Mouse (Mus musculus) brown adipose tissue, adult 24 weeks (tissue): ENCODE measurements around the gene Adcy1. TPM values are rescaled to one million over a fixed set of nuclear protein-coding genes. Genes with fewer than 3 reads are reported as not detected.

Experiments used
- H3K27ac ChIP-seq: fragments of 200-500 bp; replicated peaks from 2 replicates; pipeline ENCODE4 v1.5.1; 2012; ENCODE audit warnings: low read depth, mild to moderate bottlenecking, low read length
- H3K4me1 ChIP-seq: fragments of 200-500 bp; 2 replicates; pipeline ENCODE4 v1.6.1; 2012; ENCODE audit warnings: low read length, mixed read lengths; ENCODE audit not compliant: control insufficient read depth, insufficient read depth, insufficient read length
- H3K4me3 ChIP-seq: fragments of 200-500 bp; 2 replicates; pipeline ENCODE4 v1.5.1; 2012; ENCODE audit warnings: low read depth, mild to moderate bottlenecking, low read length, moderate library complexity; ENCODE audit not compliant: insufficient read depth
- polyA plus RNA-seq: library from polyadenylated mRNA; stranded (reverse); fragments of >200 nt; gene quantifications from 2 replicates; pipeline ENCODE4 v1.2.4, GENCODE M21; 2012; ENCODE audit not compliant: missing spikeins, insufficient read depth, insufficient read length

Gene Adcy1
- polyA plus RNA-seq, 1 experiment, result not detected

DNA sequence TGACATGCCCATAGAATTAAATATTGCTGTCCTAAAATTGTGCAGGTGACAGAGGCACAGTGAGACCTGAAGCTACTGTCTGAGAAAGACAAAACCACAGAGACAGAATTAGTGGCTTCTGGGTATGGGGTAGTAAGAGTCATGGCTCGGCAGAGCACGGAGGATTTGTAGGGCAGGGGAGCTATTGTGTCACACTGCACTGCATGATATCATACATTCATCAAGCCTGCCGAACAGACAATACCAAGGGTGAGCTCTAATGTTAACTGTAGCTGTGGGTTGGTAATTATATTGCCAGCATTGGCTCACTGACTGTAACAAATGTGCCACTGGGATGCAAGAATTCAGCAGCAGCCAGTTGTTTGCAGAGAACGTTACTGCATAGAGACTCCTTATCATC lies 101.1 kb downstream of the Adcy1 start:
- Histone ChIP-seq H3K4me1 (no peaks in the 10 kb centered on the region), H3K27ac (no peak overlapping the region), H3K4me3 (no peak overlapping the region)

- Histone ChIP-seq H3K4me3 (no peak overlapping the region), H3K27ac (no peak overlapping the region), H3K4me1 (no peaks in the 10 kb centered on the region)
Measured at GRCm38 (mm10) chr11:7169645-7170044, 106.4 kb downstream of the Adcy1 start.

GRCm38 (mm10) chr11:7173664-7174063 lies 110.4 kb downstream of the Adcy1 start:
- Histone ChIP-seq H3K27ac (no peak overlapping the region), H3K4me3 (no peak overlapping the region)

GRCm38 (mm10) chr11:7178724-7179123 lies 115.4 kb downstream of the Adcy1 start:
- Histone ChIP-seq H3K27ac (no peak overlapping the region), H3K4me1 (no peaks in the 10 kb centered on the region), H3K4me3 (no peak overlapping the region)

More at GRCm38 (mm10) chr11:7173664-7174063, 110.4 kb downstream of the Adcy1 start:
- no peaks in the 10 kb centered on the region for H3K4me1 ChIP-seq

DNA sequence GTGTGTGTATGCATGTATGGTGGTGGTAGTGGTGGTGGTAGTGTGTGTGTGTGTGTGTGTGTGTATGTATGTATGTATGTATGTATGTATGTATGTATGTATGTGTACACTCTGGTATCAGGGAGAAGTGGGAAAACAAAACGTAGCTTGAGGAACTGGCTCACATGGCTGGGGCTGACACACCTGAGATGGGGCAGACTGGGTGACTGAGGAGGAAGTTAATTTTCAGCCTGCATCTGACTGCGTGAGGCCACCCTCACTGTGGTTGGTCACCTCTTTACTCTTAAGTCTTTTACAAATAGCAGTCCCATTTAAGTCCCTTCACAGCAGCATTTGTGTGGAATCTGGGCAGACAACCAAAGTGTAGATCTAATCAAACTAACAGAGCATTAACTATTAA lies 116.0 kb downstream of the Adcy1 start:
- Histone ChIP-seq H3K4me3 (no peak overlapping the region), H3K4me1 (no peaks in the 10 kb centered on the region), H3K27ac (no peak overlapping the region)

DNA sequence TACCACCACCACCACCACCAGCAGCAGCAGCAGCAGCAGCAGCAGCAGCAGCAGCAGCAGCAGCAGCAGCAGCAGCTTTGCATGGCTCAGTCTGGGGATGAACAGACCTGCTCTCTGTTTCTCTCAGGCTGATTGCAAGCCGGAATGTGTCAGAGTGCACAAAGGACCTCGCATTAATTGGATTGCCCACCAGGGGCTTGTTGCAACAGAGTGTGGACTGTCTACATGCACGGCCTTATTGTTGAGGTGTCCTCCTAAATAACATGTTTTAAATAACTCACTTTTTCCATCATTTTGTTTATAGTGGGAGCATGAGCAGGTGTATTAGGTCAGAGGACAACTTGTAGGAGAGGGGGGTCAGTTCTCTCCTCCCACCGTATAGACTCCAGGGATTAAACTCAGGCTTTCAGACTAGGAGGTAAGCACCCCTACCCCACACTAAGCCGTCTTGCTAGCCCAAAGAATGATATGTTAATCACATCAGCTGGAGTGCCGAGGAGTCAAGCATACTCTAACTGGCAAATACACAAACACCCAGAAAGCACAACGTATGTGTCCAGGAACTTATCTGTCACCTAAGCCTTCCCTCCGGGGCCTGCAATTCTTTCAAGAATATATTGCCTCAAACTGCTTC lies 119.2 kb downstream of the Adcy1 start:
- Histone ChIP-seq H3K4me3 (no peak overlapping the region), H3K27ac (no peak overlapping the region), H3K4me1 (no peaks in the 10 kb centered on the region)

DNA sequence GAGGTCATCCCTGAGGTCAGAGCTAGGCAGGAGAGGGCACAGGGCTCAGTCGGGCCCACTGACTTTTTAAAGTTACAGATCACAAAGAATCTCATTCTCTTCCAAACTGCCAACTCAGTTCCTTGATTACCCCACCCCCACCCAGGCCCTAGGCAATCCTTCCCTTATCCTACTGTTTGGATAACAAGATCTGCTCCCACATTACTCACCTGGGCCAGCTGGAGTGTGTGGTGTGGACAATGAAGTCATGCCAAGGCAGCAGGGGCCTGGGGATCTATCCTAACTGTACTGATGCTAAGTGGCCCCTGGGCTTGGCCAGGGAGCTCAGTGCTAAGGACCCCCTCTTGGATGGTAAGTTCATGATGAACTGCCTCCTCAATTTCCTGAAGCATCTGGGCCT lies 121.1 kb downstream of the Adcy1 start:
- H3K4me3 ChIP-seq, result no peak overlapping the region

GRCm38 (mm10) chr11:7187472-7187871 lies 124.2 kb downstream of the Adcy1 start:
- no peaks in the 10 kb centered on the region for H3K4me1 ChIP-seq
- H3K27ac ChIP-seq, result no peak overlapping the region
- H3K4me3 ChIP-seq, result no peak overlapping the region

More for the DNA sequence above, 121.1 kb downstream of the Adcy1 start:
- Histone ChIP-seq H3K27ac (no peak overlapping the region), H3K4me1 (no peaks in the 10 kb centered on the region)

- no peak within 1 kb of the TSS for H3K4me3 ChIP-seq
- H3K4me1 ChIP-seq, result no peaks in the 10 kb centered on the region
Measured at GRCm38 (mm10) chr11:7188469-7188868, 125.2 kb downstream of the Adcy1 start, which contains the start of gene Gm11985. Gm11985 (minus strand) TSS chr11:7188569.

GRCm38 (mm10) chr11:7192710-7193109 lies 129.4 kb downstream of the Adcy1 start:
- Histone ChIP-seq H3K4me1 (no peaks in the 10 kb centered on the region), H3K4me3 (no peak overlapping the region), H3K27ac (no peak overlapping the region)

More at GRCm38 (mm10) chr11:7188469-7188868, 125.2 kb downstream of the Adcy1 start, which contains the start of gene Gm11985:
- H3K27ac ChIP-seq, result no peak within 1 kb of the TSS

DNA sequence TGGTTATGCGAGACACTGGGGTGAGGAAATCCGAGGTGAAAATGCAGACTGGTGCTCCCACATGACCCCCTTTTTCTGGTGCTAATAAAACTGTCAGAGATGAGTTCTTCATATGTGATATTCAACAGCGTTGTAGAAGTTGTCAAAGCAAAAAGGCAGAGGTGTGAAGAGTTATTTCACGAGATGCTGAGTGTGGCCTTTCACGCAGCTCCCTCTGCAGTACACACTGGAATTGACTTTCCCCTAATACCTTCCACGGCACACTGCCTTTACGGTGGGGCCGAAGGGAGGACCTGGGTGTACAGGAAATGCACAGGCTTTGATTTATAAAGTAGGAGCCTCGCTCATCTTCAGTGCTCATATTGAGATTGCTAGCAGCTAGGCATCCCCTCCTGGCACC lies 129.8 kb downstream of the Adcy1 start:
- no peak overlapping the region for H3K27ac ChIP-seq
- no peaks in the 10 kb centered on the region for H3K4me1 ChIP-seq
- no peak overlapping the region for H3K4me3 ChIP-seq

- Histone ChIP-seq H3K27ac (no peak overlapping the region), H3K4me1 (no peaks in the 10 kb centered on the region), H3K4me3 (no peak overlapping the region)
Measured at GRCm38 (mm10) chr11:7194432-7195311, 131.4 kb downstream of the Adcy1 start.

DNA sequence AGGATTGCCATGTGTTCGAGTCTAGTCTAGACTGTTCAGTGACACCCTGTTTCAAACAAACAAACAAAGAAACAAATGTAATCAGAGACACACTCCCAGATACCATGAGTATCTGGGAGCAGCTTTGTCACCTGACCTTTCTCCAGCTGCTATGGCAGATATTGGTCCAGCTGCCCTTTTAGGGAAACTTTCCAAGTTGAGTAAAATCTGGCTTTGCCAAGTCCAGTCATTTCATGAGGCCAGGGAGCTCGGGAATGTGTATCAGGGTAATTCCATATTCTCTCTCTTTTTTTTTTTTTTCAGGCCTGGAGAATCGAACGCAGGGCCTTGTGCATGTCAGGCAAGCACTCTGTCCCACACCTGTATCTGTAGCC lies 132.0 kb downstream of the Adcy1 start:
- no peak overlapping the region for H3K27ac ChIP-seq
- no peaks in the 10 kb centered on the region for H3K4me1 ChIP-seq
- no peak overlapping the region for H3K4me3 ChIP-seq

GRCm38 (mm10) chr11:7197491-7197941 lies 134.2 kb downstream of the Adcy1 start, which contains the start of gene Igfbp1:
Igfbp1 (plus strand) TSS chr11:7197782.
- H3K4me3 ChIP-seq, result no peak within 1 kb of the TSS
- H3K27ac ChIP-seq, result no peak within 1 kb of the TSS
- no peaks in the 10 kb centered on the region for H3K4me1 ChIP-seq

GRCm38 (mm10) chr11:7198006-7198405 lies 134.7 kb downstream of the Adcy1 start:
- Histone ChIP-seq H3K4me1 (no peaks in the 10 kb centered on the region), H3K4me3 (no peak overlapping the region), H3K27ac (no peak overlapping the region)
